Mouse (Mus musculus) testis, postnatal 10 days (tissue): ENCODE data around the gene Cdc7.
A peak's percentile ranks its signal among the peaks of the same experiment; 100 is the strongest.
"Not testable (repeated sequence)": the region's sequence is repeated elsewhere in the genome, so short reads cannot be mapped to it uniquely, and the experiment has no call there.

Experiments used
- DNase-seq: peaks from one replicate; pipeline ENCODE4 v3.0.0; 2021; ENCODE audit warnings: low spot score

The Cdc7 gene

DNA sequence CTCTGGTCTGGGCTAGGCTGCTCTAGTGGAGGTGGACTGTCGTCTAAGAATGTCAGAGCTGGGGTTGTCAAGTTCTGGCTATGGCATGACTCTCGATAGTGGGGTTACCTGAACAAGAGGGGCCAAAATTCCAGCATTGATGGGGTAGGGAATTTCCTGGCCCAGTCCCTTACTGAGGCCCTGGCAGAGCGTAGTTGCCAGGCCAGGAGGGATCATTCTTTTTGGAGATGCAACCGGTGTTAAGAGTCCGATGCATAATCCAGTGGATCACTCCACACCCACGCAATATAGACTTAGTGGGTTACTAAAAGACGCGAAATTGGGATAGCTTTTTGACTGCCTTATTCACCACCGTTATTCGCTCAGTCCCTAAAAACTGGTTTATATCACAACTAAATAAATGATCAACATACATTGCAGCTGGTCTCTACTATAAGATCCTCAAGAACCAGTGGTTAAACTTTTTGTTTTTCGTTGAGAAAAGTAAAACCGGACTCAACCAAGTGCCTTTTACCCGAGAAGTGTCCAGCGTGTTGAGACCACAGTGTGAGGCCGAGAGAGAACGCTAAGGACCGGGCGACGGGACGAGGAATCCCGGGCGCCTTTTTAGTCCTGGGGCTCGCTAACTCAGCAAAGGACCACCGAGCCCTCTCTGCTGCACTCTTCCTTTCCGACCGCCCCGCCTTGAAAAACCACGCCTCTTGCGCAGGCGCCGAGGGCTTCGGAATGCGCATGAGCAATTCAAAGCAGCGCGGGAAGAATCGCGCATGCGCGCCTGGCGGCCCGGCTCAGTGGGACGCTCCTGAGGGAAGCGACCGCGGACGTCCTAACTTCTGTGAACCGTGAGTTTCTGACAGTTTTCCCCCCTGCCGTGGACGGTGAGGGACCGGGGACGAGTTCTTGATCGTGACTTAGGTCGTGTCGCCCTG lies at the start of gene Cdc7:
Gene Cdc7 (plus strand): TSS at position 739 of the 929 bp plus-strand sequence.
- peak; percentile 97 for DNase-seq

DNA sequence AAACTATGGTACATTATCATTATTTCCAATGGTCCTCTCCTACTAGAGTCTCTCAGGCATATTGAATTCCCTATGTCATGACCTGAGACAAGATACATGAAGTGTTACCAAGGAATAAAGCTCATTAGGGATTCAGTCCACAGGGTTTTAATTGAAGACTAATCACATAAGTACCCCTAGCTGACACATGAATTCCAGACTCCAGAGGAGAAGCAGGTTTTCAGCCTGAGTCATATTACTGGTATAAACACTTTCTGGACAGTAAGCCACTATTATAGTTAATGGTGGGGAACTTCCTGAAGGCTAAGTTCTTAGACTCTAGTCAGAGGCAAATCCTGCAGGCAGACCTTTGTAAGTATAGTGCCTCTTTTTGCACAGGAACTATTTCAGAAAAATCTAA lies 44.8 kb upstream of the Cdc7 start:
- DNase-seq, result no peak

DNA sequence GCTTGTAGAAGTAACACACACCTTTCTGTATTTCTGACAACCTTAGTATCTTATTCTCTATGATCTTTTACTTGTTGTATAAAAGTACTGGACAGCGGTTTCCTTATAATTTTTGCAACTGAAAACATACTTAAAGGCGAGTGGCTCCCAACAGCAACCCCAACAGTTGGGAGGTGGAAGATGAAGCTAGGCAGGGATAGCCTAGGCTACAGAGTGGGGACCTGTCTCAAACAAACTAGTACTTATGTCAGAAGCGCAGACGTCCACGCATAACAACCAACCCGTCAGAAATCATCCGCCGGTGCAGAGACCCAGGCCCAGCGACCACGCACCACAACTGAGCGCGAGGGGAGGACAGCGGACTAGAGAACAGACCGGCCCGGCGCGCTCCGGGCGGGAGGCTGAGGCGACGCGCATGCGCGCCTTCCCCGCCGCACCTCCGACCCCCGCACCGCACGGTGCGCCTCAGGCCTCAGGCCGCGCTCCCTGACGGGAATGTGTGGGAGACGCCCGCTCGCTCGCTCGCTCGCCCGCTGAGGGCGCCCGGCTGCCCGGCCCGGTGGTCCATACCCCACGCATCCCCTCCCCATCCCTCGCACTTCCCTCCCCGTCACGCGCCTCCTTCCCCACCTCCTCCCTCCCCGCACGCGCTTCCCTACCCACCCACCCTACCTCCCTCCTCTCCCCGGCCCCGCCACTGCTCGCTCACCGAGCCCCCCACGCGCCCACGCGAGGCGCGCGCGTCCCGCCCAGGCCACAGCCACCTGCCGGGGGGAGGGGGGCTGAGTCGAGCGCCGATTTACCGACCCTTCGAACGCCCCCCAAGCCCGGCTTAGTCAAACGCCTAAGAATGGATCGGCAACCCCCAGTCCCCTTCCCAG lies 38.4 kb upstream of the Cdc7 start, which contains the start of gene Hfm1:
Gene Hfm1 (minus strand): TSS at position 834 of the 881 bp plus-strand sequence.
- DNase-seq, result peak; percentile 76

DNA sequence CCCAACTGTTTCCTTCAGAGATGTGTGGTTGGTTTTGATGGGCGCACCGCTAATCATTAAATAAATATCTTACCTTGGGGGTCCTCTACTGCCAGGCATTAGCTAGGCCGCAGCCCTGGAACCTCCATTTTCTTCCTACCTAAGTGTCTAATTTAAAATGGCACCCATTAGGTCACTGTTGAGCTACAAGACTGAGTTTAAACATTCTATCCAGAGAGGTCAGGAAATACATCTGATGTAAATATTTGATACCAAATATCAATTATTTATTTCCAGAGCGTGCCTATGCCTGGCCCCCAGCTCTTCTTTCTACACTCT lies 37.8 kb upstream of the Cdc7 start:
- DNase-seq, result no peak

DNA sequence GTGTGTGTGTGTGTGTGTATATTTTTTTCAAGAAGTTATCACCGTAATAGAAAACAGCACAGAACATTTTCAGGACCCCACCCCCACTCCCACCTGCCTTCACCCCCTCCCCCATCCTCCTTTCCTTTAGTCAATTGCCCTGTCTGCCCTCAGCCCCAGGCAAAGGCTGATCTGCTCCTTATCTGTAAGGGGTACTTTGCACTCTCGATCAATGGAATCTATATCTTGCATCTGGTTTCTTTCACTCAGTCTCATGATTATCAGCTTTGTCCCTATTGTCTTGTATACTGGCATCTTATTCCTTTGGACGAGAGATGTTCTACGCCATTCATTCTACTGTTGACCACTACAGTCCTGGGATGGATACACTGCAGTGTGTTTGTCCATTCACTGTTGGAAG lies 36.1 kb upstream of the Cdc7 start:
- no peak for DNase-seq

DNA sequence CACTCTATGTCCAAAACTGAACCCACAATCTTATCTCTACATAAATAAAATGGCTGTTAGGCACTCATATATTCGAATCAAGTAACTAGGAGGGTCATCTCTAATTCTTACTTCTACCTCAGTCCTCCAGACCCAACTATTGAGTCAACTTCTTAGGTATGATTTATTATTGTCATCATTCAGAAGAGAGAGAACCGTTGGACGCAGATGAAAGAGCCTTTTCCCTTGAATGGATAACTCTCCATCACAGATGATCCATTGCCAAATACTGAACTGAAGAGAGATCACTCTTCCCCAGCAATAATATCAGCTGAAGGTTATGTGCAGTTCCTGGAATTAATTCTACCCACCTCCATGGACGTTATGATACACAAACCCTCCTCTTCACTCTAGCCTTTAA lies 17.8 kb upstream of the Cdc7 start:
- DNase-seq, result no peak

DNA sequence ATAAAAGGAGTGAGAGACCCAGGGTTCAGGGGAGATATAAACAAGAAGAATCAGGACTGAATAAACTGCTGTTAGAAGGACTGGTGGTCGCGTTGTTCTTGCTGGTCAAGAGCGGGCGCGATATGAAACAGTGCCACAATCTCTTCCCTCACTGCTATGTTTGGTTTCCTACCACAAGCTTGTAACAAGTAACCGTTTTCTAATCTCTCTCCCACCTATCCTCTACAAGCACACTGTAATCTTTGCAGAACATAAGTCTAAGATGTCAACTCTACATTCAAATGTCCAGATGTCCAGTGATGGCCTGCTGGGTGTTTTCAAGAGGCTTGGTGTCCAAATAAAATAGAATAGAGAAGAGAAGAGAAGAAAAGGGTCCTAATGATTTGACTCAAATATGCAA lies 15.4 kb upstream of the Cdc7 start:
- no peak for DNase-seq

DNA sequence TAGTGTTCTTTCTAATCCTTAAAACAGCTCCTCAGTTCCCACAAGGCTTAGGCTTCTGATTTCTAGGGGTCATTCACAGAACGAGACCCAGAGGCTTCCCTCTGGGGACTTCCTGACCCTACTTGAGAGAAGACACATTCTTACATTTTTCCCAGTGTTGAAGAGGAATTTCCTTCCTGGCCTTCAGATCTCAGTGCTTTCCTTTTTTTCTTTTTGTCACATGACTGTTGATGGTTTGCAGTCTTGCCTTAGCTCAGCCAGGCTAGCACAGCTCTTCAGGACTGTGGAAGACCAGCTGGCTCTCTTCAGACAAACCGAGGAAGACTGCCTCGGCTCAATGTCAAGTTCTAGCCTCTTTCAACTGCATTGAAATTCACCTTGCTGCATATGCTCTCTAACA lies 7.7 kb upstream of the Cdc7 start:
- no peak for DNase-seq

DNA sequence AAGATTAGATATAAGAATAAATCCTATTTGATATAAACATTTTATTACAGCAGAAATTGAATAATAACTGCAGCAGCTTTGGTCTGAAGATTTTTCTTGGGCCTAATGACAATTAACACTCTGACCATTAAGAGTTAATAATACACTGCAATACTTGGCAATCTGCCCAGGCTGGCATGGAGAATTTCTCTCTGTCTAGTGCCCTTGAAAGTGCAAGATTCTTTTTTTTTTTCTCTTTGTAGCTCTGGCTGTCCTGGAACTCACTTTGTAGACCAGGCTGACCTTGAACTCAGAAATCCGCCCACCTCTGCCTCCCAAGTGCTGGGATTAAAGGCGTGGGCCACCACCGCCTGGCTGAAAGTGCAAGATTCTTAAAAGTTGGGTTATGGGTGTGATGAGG lies 5.1 kb upstream of the Cdc7 start:
- peak; percentile 68 for DNase-seq

DNA sequence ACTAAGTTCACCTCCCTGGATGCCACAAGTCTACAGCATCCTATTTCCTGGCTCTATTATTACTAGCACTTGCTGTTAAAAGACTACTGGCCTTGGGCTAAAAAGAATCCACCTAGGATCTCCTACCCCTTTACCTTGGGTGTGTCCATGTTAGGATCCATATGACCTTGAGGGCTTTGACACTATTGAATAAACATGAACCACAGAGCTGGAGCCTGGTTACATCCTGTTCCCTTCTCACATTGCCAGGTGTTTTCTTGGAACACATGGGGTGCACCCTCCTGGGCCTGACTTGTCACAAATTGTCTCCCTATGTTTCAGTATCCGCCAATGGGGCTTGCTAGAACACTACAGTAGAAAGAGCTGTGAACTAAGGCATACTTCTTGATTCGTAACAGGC lies 3.7 kb upstream of the Cdc7 start:
- DNase-seq, result no peak

DNA sequence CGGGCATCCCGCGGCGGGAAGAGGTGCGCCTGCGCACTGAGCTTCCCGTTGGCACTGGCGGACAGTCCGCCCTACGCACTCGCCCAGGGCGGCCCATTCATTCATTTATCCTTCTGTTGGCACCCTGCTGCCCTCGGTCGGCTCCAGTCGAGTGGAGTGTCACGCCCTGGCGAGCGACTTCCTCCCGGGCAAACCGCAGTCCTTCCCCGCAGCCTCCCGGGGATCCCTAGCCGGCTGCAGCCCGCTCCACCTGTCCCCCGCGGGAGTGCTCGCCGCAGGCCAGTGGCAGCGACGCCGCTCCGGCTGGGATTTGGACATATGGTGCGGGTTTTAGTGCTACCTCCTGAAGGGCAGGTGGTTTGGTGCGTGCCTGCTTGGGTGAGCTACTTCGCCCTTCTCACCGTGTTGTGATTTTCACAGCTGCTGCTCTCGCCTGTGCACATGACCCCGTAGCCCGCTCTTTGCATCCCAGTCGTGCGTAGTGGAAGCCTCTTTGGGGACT lies 442 bp downstream of the Cdc7 start:
- DNase-seq, result no peak

DNA sequence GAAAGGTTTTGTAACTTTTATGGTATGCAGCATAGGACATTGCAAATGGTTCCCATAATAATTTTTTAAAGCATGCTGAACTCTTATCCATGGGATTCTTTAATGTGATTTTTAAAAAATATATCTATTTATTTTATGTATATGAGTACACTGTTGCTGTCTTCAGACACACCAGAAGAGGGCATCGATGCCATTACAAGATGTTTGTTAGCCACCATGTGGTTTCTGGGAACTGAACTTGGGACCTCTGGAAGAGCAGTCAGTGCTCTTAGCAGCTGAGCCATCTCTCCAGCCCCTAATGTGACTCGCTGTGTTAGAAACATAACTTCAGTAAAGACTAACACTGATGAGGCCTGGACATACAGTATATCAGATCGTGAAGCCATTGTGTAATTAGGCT lies 2.3 kb downstream of the Cdc7 start:
- no peak for DNase-seq

DNA sequence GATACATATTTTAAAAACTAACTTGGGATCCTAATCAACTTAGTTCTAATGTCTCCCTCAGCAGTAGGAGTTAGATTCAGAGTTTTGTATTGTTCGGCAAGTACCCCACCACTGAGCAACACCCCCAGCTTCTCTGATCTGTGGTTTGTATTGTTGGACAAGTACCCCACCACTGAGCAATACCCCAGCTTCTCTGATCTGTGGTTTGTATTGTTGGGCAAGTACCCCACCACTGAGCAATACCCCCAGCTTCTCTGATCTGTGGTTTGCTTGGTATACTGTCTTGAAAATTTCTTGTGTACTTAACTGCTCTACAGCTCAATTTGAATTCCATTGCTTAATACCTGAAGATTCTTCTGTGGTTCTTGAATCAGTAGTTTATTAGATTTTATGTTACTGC lies 3.5 kb downstream of the Cdc7 start:
- no peak for DNase-seq

DNA sequence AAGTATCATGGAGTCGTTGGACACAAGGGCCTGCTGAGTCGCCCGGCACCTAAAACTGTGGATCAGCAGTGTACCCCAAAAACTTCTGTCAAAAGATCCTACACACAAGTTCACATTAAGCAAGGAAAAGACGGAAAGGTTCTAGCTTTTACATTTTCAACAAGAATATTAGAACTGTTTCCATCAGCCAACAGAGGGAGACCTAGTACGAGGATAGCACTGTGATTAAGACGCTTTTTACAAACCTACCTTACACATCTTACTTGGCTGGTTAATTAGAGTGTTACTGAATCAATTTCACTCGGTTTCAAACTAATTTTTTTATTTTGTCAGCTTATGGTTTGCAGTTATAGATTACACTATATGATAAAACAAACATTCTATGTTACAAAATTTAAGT lies 9.8 kb downstream of the Cdc7 start:
- DNase-seq, result no peak

DNA sequence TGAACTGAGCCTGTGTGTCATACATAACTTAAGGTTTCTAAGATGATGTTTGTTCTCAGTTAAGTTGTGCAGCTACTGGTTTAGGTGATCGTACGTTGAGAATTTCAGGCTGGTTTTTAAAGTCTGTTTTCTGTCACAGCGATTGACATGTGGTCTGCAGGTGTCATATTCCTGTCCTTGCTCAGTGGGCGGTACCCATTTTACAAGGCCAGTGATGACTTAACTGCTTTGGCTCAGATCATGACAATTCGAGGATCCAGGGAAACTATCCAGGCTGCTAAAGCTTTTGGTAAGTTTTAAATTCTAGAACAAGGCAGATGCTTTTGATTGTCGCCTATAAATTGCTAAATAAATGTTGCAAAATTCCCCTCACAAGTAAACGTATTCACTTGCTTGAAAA lies 15.0 kb downstream of the Cdc7 start:
- DNase-seq, result no peak

DNA sequence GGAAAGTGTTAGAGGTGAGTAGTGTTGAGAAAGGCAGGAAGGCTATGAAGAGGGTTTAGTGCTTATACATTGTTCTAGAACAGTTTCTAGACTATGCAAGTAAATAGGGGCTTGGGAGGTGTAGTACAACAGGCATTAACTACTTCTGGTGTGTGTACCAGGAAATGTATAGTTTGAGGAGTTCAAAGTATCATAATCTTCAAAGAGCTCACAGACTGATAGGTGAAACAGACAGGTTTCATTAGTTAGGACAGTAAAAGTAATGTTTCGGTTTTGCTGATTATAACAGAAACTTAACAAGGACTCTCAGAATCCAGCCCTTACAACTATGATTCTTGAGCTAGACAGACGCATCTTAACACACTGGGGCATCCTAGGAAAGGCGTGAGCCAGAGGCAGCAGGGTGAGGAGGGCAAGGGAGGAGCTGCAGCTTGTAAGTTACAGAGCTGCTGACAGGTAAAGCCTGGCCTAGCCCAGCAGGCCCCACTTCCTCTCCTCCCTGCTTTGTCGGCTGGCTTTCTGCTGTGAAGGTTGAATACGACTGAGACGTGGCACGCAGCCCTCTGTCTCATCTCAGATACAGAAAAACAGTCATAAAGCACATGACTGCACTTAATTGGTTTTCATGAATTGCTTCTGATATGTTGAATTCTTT lies 18.3 kb downstream of the Cdc7 start:
- DNase-seq, result no peak

DNA sequence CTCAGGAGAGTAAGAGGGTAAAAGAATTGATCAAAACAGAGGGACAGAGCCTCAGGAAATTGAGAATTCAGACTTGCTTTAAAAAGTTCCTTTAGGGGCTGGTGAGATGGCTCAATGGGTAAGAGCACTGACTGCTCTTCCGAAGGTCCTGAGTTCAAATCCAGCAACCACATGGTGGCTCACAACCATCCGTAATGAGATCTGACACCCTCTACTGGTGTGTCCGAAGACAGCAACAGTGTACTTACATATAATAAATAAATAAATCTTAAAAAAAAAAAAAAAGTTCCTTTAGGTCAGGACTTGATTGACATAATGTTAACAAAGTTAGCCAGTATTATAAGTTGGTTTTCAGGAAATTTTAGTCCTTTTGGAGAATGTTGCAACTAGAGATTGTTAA lies 20.8 kb downstream of the Cdc7 start:
- DNase-seq, result not testable (repeated sequence)

DNA sequence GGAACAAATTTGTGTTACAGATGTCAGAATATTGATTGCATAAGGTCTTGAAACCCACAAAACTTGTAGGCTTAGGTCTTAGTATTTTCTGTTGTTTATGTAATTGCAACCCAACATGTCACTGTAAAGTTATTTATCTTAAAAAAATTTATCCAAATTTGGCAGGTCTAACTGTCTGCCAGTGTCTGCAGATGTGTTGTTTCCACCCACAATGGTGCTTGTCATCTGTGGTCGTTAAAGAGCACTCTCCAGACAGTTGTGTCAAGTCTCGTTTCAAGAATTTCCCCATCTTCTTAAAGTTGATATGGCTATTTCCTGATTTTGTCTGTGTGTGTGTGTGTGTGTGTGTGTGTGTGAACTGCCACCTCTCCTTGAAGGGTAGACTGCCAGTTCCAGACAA lies 21.5 kb downstream of the Cdc7 start:
- no peak for DNase-seq

DNA sequence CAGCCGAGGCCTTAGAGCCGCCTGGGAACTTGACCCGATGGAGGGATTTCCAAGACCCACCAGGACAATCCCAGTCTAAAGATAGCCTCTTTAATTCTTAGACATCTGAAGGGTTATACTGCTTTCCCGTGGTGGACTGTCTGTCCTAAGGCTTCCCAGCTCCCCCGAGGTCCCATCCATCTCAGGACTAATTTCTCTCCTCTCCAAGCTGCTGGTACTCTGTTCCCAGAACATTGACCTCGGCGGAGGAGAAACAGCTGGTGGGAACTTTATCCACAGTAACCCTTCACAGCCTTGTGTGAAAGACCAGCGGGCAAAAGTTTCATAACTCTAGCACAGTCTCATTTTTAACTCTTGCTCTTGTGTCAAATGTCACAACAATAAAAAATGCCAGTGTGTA lies 25.1 kb downstream of the Cdc7 start:
- peak; percentile 52 for DNase-seq

DNA sequence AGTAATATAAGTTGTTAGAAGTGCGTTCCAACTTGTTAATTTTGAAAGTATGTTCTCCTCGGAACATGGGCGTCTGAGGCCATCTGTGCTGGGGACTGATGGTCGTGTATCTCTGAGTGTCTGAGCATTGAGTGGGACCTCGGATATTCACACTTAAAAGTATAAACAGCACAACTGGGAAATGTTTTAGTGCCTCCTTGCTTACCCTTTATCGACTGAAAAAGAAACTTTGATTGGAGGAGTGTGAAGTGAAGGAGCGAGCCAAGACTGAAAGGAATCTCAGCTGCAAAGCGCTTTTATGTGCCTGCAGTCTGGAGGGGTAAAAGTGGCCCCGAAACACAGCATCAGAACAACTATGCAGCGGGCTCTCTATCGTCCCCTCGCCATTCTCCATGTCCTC lies 25.7 kb downstream of the Cdc7 start:
- DNase-seq, result no peak

DNA sequence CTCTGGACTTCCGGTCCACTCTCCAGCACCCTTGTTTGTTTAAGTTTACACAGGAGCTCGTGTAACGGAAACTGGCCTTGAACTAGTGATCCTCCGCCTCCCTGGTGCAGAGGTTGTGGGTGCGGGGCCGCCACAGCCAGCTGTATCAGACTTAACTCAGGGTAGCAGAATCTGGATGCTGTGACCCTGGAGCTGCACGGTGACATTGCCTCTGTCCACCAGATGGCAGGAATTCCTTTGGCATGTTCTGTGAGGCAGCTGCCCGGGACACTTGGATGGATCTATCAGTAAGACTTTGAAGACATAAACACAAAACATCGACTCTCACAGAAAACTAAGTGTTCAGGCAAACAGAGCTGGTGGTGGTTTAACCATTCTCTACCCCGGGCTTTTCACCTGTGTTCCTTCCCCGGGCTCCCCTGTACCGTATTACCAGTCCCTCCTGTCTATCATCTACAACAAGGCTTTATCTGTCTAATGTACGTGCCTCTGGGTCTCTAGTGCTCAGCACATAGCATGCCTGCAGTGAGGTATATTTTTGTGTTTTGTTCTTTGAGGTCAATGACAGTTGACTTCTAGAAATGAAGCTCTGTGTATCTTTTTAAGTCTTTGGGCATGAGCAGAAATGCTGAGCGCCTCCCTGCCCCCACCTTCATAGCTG lies 26.6 kb downstream of the Cdc7 start:
- peak; percentile 72 for DNase-seq
